Mouse (Mus musculus): ENCODE results near the gene Col6a6. TPM values are rescaled to one million over a fixed set of nuclear protein-coding genes. Genes with fewer than 3 reads are reported as not detected.

The Col6a6 gene
- total and polyA plus RNA-seq, 3 experiments = 0.05 TPM; not detected in 2

DNA sequence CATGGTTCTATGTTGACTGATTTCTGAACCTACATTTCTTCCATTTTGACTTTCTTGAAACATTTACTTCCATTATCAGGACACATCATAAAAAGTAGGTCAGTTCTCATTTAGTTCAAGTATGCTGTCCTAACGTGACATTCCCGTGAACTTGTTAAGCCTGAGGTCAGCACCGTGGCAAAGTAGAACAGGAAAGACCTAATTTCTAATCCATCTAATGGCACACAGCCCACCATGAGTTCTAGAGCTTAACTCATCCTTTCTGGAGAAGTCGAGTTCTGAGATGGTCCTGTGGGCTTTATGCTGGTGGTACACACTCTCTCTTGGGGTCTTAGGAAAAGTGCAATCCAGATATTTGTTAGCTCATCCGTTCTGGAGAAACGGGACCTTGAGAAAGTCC is 49.2 kb downstream of the Col6a6 start:
- Histone ChIP-seq H3K4me1 (ENCODE audit: insufficient read depth, low read depth, low read length) (no peaks in the 10 kb centered on the region), H3K9me3 (replicated peaks) (peaks cover 55% of the 10 kb centered on the region), H3K4me3 (ENCODE audit: low read depth, low read length) (no peak overlapping the region), H3K36me3 (replicated peaks) (no peaks in the 10 kb centered on the region), H3K27me3 (ENCODE audit: insufficient read depth, low read length) (no peaks in the 10 kb centered on the region)
- no peak for TF ChIP-seq GATA1 (IDR thresholded peaks at IDR 0.05; ENCODE audit: borderline replicate concordance, low read length)
- TF ChIP-seq GATA2 (IDR thresholded peaks at IDR 0.05; ENCODE audit: borderline replicate concordance, low read depth, low read length) = no peak
- no peak for TF ChIP-seq TAL1 (conservative IDR thresholded peaks at IDR 0.05; ENCODE audit: low read depth, low read length)
- no peak for TF ChIP-seq CTCF (IDR thresholded peaks at IDR 0.05; ENCODE audit: low read depth, low read length)
- no peak for TF ChIP-seq POLR2AphosphoS5 (IDR thresholded peaks at IDR 0.05; ENCODE audit: insufficient replicate concordance, low read depth, low read length)
- DNase-seq (ENCODE audit: low spot score) (no peak), ATAC-seq (ENCODE audit: extremely low read depth, insufficient number of reproducible peaks, low FRiP score, poor library complexity, severe bottlenecking) (no peak)

GRCm38 (mm10) chr9:105774878-105775277 is 53.1 kb downstream of the Col6a6 start:
- H3K4me1 ChIP-seq (ENCODE audit: insufficient read depth, low read depth, low read length) = no peaks in the 10 kb centered on the region
- ATAC-seq (ENCODE audit: extremely low read depth, insufficient number of reproducible peaks, low FRiP score, poor library complexity, severe bottlenecking) = no peak
- H3K4me3 ChIP-seq (ENCODE audit: low read depth, low read length) = no peak overlapping the region
- no peaks in the 10 kb centered on the region for H3K36me3 ChIP-seq (replicated peaks)
- peaks cover 40% of the 10 kb centered on the region for H3K9me3 ChIP-seq (replicated peaks)
- no peak for DNase-seq (ENCODE audit: low spot score)
- no peak for TF ChIP-seq TAL1 (conservative IDR thresholded peaks at IDR 0.05; ENCODE audit: low read depth, low read length)
- H3K27me3 ChIP-seq (ENCODE audit: insufficient read depth, low read length) = no peaks in the 10 kb centered on the region

DNA sequence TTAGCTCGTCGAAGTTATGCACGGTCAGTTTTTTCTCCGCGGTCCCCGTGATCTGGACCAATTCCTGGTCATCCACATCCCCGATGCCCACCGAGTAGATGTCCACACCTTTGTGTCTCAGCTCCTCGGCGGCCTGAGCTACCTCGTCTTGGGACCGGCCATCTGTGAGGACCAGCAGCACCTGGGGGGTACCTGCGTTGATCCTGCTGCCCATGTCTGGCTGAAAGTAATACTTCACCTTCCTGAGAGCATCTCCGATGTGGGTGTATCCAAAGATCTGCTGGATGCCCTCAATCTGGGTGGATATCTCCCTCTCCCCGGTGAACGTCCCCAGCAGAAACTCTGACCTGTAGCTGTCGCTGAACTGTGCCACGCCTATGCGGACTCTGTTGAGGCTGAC is 53.6 kb downstream of the Col6a6 start:
- Histone ChIP-seq H3K9me3 (replicated peaks) (peaks cover 35% of the 10 kb centered on the region), H3K36me3 (replicated peaks) (no peaks in the 10 kb centered on the region), H3K4me3 (ENCODE audit: low read depth, low read length) (no peak overlapping the region), H3K4me1 (ENCODE audit: insufficient read depth, low read depth, low read length) (no peaks in the 10 kb centered on the region), H3K27me3 (ENCODE audit: insufficient read depth, low read length) (no peaks in the 10 kb centered on the region)
- ATAC-seq (ENCODE audit: extremely low read depth, insufficient number of reproducible peaks, low FRiP score, poor library complexity, severe bottlenecking) = no peak
- no peak for DNase-seq (ENCODE audit: low spot score)
- TF ChIP-seq GATA2 (IDR thresholded peaks at IDR 0.05; ENCODE audit: borderline replicate concordance, low read depth, low read length) (no peak), GATA1 (IDR thresholded peaks at IDR 0.05; ENCODE audit: borderline replicate concordance, low read length) (no peak), CTCF (IDR thresholded peaks at IDR 0.05; ENCODE audit: low read depth, low read length) (no peak), TAL1 (conservative IDR thresholded peaks at IDR 0.05; ENCODE audit: low read depth, low read length) (no peak), POLR2AphosphoS5 (IDR thresholded peaks at IDR 0.05; ENCODE audit: insufficient replicate concordance, low read depth, low read length) (no peak)

- peaks cover 20% of the 10 kb centered on the region for H3K9me3 ChIP-seq (replicated peaks)
- H3K27me3 ChIP-seq (ENCODE audit: insufficient read depth, low read length) = no peaks in the 10 kb centered on the region
- H3K4me1 ChIP-seq (ENCODE audit: insufficient read depth, low read depth, low read length) = no peaks in the 10 kb centered on the region
- no peak overlapping the region for H3K4me3 ChIP-seq (ENCODE audit: low read depth, low read length)
- DNase-seq (ENCODE audit: low spot score) = no peak
- H3K36me3 ChIP-seq (replicated peaks) = no peaks in the 10 kb centered on the region
- TF ChIP-seq GATA1 (IDR thresholded peaks at IDR 0.05; ENCODE audit: borderline replicate concordance, low read length) (no peak), TAL1 (conservative IDR thresholded peaks at IDR 0.05; ENCODE audit: low read depth, low read length) (no peak), GATA2 (IDR thresholded peaks at IDR 0.05; ENCODE audit: borderline replicate concordance, low read depth, low read length) (no peak), POLR2AphosphoS5 (IDR thresholded peaks at IDR 0.05; ENCODE audit: insufficient replicate concordance, low read depth, low read length) (no peak), CTCF (IDR thresholded peaks at IDR 0.05; ENCODE audit: low read depth, low read length) (no peak)
- no peak for ATAC-seq (ENCODE audit: extremely low read depth, insufficient number of reproducible peaks, low FRiP score, poor library complexity, severe bottlenecking)
Observed at GRCm38 (mm10) chr9:105771380-105771779, 56.6 kb downstream of the Col6a6 start.

DNA sequence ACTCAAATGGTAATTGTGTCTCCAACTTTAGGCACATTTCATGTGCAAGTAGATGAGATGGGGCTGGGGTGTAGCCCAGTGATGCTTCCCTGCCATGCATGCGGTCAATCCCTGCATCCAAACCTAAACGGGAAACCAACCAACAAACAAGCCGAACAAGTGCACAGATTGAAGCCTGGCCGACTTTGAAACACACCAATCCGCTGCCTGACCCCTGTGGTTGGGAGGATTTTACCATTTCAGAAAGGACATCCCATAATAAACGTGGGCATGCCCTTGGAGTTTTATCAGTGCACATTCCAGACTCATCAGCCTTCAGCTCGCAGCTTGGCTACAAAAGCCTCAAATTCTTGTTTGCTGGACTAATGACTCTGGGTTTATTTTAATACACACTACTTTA is 57.3 kb downstream of the Col6a6 start:
- Histone ChIP-seq H3K27me3 (ENCODE audit: insufficient read depth, low read length) (no peaks in the 10 kb centered on the region), H3K36me3 (replicated peaks) (no peaks in the 10 kb centered on the region), H3K4me1 (ENCODE audit: insufficient read depth, low read depth, low read length) (no peaks in the 10 kb centered on the region), H3K9me3 (replicated peaks) (peaks cover 18% of the 10 kb centered on the region), H3K4me3 (ENCODE audit: low read depth, low read length) (no peak overlapping the region)
- DNase-seq (ENCODE audit: low spot score) = no peak
- TF ChIP-seq TAL1 (conservative IDR thresholded peaks at IDR 0.05; ENCODE audit: low read depth, low read length) = no peak
- TF ChIP-seq POLR2AphosphoS5 (IDR thresholded peaks at IDR 0.05; ENCODE audit: insufficient replicate concordance, low read depth, low read length) = no peak
- TF ChIP-seq GATA1 (IDR thresholded peaks at IDR 0.05; ENCODE audit: borderline replicate concordance, low read length) = no peak
- no peak for TF ChIP-seq GATA2 (IDR thresholded peaks at IDR 0.05; ENCODE audit: borderline replicate concordance, low read depth, low read length)
- no peak for TF ChIP-seq CTCF (IDR thresholded peaks at IDR 0.05; ENCODE audit: low read depth, low read length)
- ATAC-seq (ENCODE audit: extremely low read depth, insufficient number of reproducible peaks, low FRiP score, poor library complexity, severe bottlenecking) = no peak

- no peak for DNase-seq (ENCODE audit: low spot score)
- Histone ChIP-seq H3K4me3 (ENCODE audit: low read depth, low read length) (no peak overlapping the region), H3K4me1 (ENCODE audit: insufficient read depth, low read depth, low read length) (no peaks in the 10 kb centered on the region), H3K9me3 (replicated peaks) (peaks cover 19% of the 10 kb centered on the region), H3K36me3 (replicated peaks) (no peaks in the 10 kb centered on the region), H3K27me3 (ENCODE audit: insufficient read depth, low read length) (no peaks in the 10 kb centered on the region)
- ATAC-seq (ENCODE audit: extremely low read depth, insufficient number of reproducible peaks, low FRiP score, poor library complexity, severe bottlenecking) = no peak
- TF ChIP-seq GATA2 (IDR thresholded peaks at IDR 0.05; ENCODE audit: borderline replicate concordance, low read depth, low read length) (no peak), POLR2AphosphoS5 (IDR thresholded peaks at IDR 0.05; ENCODE audit: insufficient replicate concordance, low read depth, low read length) (no peak), CTCF (IDR thresholded peaks at IDR 0.05; ENCODE audit: low read depth, low read length) (no peak), TAL1 (conservative IDR thresholded peaks at IDR 0.05; ENCODE audit: low read depth, low read length) (no peak), GATA1 (IDR thresholded peaks at IDR 0.05; ENCODE audit: borderline replicate concordance, low read length) (no peak)
Observed at GRCm38 (mm10) chr9:105765891-105766290, 62.1 kb downstream of the Col6a6 start.

DNA sequence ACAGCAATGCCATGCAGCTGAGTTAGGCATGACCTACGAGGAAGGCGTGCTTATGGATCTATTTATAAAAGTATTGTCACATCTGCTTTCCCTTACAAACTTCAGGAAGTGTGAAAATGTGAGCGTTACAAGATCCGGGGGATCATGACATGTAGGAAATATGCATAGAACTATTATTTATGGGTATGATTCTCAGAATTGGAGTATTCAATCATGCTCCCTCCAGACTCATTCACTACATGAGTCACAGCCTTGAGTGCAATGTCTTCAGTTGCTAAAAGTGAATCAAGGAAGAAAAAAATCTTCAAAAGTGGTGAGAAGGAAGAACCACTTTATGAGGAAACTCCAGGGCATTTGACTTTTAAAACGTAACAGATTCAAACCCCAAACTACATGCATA is 63.3 kb downstream of the Col6a6 start:
- H3K4me1 ChIP-seq (ENCODE audit: insufficient read depth, low read depth, low read length) = no peaks in the 10 kb centered on the region
- no peak for ATAC-seq (ENCODE audit: extremely low read depth, insufficient number of reproducible peaks, low FRiP score, poor library complexity, severe bottlenecking)
- H3K36me3 ChIP-seq (replicated peaks) = no peaks in the 10 kb centered on the region

More for the DNA sequence above, 63.3 kb downstream of the Col6a6 start:
- H3K4me3 ChIP-seq (ENCODE audit: low read depth, low read length) = no peak overlapping the region
- H3K27me3 ChIP-seq (ENCODE audit: insufficient read depth, low read length) = no peaks in the 10 kb centered on the region
- TF ChIP-seq GATA1 (IDR thresholded peaks at IDR 0.05; ENCODE audit: borderline replicate concordance, low read length) = no peak
- no peak for TF ChIP-seq CTCF (IDR thresholded peaks at IDR 0.05; ENCODE audit: low read depth, low read length)
- TF ChIP-seq GATA2 (IDR thresholded peaks at IDR 0.05; ENCODE audit: borderline replicate concordance, low read depth, low read length) = no peak
- TF ChIP-seq POLR2AphosphoS5 (IDR thresholded peaks at IDR 0.05; ENCODE audit: insufficient replicate concordance, low read depth, low read length) = no peak
- TF ChIP-seq TAL1 (conservative IDR thresholded peaks at IDR 0.05; ENCODE audit: low read depth, low read length) = no peak
- DNase-seq (ENCODE audit: low spot score) = no peak
- H3K9me3 ChIP-seq (replicated peaks) = peaks cover 19% of the 10 kb centered on the region

Measured in G1E (cell line).